Mouse (Mus musculus): Measurements from ENCODE around the gene Jmy. TPM values are rescaled to one million over a fixed set of nuclear protein-coding genes. Genes with fewer than 3 reads are reported as not detected.
"Not testable (repeated sequence)": the region's sequence is repeated elsewhere in the genome, so short reads cannot be mapped to it uniquely, and the experiment has no call there.

Gene Jmy
- 10.8 and 13.5 TPM in 2 replicates for polyA plus RNA-seq (2016; fragmentation: Nextera tagmentation; extraction: Ambion mirVana)

GRCm38 (mm10) chr13:93499167-93499972 lies at the start of gene Jmy:
Gene Jmy, minus strand, starts transcription at chr13:93499808.
- Histone ChIP-seq H3K36me3 (no peaks in the 10 kb centered on the region), H3K27ac (peak within 1 kb of the TSS; percentile 94), H3K9ac (peak within 1 kb of the TSS; percentile 96), H3K4me1 (peaks cover 9% of the 10 kb centered on the region), H3K27me3 (no peaks in the 10 kb centered on the region), H3K4me3 (peak within 1 kb of the TSS; percentile 98), H3K4me2 (replicated peaks) (peak within 1 kb of the TSS; percentile 70), H3K9me3 (no peaks in the 10 kb centered on the region)
- WGBS, result under 1% methylated on average over 101 of the region's 105 CpGs
- ATAC-seq (ENCODE audit: insufficient number of reproducible peaks, insufficient read depth, low FRiP score, low TSS enrichment), result peak; percentile 93

DNA sequence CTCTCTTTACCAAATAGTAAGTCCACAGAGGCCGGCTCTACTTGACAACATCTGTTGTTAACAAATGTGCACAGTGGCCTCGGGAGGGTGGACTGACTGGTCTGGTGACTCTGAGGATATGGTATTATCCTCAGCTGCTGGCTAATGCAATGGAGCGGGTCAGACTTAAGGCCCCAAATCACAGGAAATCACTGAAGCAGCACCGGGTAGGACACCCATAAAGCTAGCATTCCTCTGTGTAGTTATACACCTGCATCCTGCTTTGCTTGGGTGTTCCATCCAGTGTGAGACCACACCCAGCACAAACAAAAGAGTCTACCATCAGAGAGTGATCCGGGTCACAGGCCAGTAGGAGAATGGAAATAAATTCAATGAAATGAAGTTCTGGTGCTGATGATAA lies 48.0 kb upstream of the Jmy start:
- Histone ChIP-seq H3K4me2 (replicated peaks) (no peak overlapping the region), H3K4me3 (no peak overlapping the region), H3K9ac (no peak overlapping the region), H3K4me1 (no peaks in the 10 kb centered on the region), H3K36me3 (no peaks in the 10 kb centered on the region), H3K27ac (no peak overlapping the region), H3K9me3 (no peaks in the 10 kb centered on the region), H3K27me3 (no peaks in the 10 kb centered on the region)
- ATAC-seq (ENCODE audit: insufficient number of reproducible peaks, insufficient read depth, low FRiP score, low TSS enrichment), result no peak
- 71% methylated on average over 5 of the region's 5 CpGs for WGBS

DNA sequence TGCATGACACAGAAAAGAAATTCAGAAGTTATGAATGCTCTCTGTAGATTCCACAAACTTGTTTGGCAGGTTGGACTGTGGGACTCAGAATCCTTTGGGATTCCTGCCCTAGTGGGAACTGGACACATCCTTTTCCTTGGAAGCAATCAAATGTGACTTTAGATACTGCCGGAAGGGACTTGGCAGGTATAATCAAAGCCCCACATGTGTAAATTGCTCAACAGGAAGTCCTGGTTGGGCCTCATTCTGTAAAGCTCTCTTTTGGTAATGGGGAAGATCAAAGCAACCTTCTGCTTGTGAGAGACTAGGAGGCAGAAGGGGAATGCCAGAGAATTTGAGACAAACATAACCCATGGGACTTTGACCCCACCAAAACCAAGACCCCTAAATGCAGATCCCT lies 46.4 kb upstream of the Jmy start:
- no peak for ATAC-seq (ENCODE audit: insufficient number of reproducible peaks, insufficient read depth, low FRiP score, low TSS enrichment)
- H3K36me3 ChIP-seq, result no peaks in the 10 kb centered on the region
- H3K9ac ChIP-seq, result no peak overlapping the region
- no peaks in the 10 kb centered on the region for H3K9me3 ChIP-seq
- no peaks in the 10 kb centered on the region for H3K4me1 ChIP-seq
- H3K4me3 ChIP-seq, result no peak overlapping the region
- no peaks in the 10 kb centered on the region for H3K27me3 ChIP-seq
- 64% methylated on average over 1 of the region's 1 CpGs for WGBS
- H3K27ac ChIP-seq, result no peak overlapping the region
- H3K4me2 ChIP-seq (replicated peaks), result no peak overlapping the region

- H3K4me3 ChIP-seq, result no peak overlapping the region
- H3K4me1 ChIP-seq, result no peaks in the 10 kb centered on the region
- ATAC-seq (ENCODE audit: insufficient number of reproducible peaks, insufficient read depth, low FRiP score, low TSS enrichment), result no peak
- H3K9ac ChIP-seq, result no peak overlapping the region
- H3K4me2 ChIP-seq (replicated peaks), result no peak overlapping the region
- H3K9me3 ChIP-seq, result no peaks in the 10 kb centered on the region
- no peaks in the 10 kb centered on the region for H3K27me3 ChIP-seq
- no peak overlapping the region for H3K27ac ChIP-seq
- H3K36me3 ChIP-seq, result no peaks in the 10 kb centered on the region
Observed at GRCm38 (mm10) chr13:93544274-93544673, 44.7 kb upstream of the Jmy start.

GRCm38 (mm10) chr13:93539311-93539710 lies 39.7 kb upstream of the Jmy start:
- WGBS, result 82% methylated on average over 4 of the region's 4 CpGs
- no peaks in the 10 kb centered on the region for H3K9me3 ChIP-seq
- no peak overlapping the region for H3K4me3 ChIP-seq
- H3K27ac ChIP-seq, result no peak overlapping the region
- no peaks in the 10 kb centered on the region for H3K36me3 ChIP-seq
- no peak overlapping the region for H3K9ac ChIP-seq
- H3K27me3 ChIP-seq, result no peaks in the 10 kb centered on the region
- ATAC-seq (ENCODE audit: insufficient number of reproducible peaks, insufficient read depth, low FRiP score, low TSS enrichment), result no peak
- H3K4me1 ChIP-seq, result no peaks in the 10 kb centered on the region
- no peak overlapping the region for H3K4me2 ChIP-seq (replicated peaks)

DNA sequence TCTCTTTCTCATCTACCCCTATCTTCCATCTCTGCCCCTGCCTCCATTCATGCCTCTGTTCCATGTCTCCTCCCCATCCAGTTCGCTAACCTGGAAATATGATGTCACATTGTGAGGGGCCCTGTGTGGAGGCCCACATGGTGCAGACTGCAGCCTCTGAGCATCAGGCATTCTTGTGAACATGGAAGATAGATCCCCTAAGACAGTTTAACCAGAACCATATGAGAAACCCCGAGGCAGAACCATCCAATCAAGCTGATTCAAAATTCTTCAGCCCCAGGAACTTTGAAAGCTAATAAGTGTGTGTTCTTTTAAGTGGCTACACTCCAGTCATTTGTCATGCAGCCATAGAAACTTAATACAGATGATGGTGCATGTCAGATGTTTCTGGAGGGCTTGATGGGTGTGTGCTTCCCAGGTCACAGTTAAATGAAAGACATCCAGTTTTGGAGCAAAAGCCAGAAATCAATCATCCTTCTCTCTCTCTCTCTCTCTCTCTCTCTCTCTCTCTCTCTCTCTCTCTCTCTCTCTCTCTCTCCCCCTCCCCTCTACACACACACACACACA lies 19.2 kb upstream of the Jmy start:
- 19% methylated on average over 2 of the region's 2 CpGs for WGBS
- Histone ChIP-seq H3K36me3 (no peaks in the 10 kb centered on the region), H3K27me3 (no peaks in the 10 kb centered on the region), H3K9ac (no peak overlapping the region), H3K4me1 (peaks cover 16% of the 10 kb centered on the region), H3K4me3 (no peak overlapping the region), H3K27ac (peak overlapping the region; percentile 74), H3K9me3 (no peaks in the 10 kb centered on the region), H3K4me2 (replicated peaks) (no peak overlapping the region)
- peak; percentile 89 for ATAC-seq (ENCODE audit: insufficient number of reproducible peaks, insufficient read depth, low FRiP score, low TSS enrichment)

GRCm38 (mm10) chr13:93517223-93517622 lies 17.6 kb upstream of the Jmy start:
- Histone ChIP-seq H3K27me3 (no peaks in the 10 kb centered on the region), H3K27ac (no peak overlapping the region), H3K4me3 (no peak overlapping the region), H3K9me3 (no peaks in the 10 kb centered on the region), H3K9ac (no peak overlapping the region), H3K4me1 (peaks cover 16% of the 10 kb centered on the region), H3K4me2 (replicated peaks) (no peak overlapping the region), H3K36me3 (no peaks in the 10 kb centered on the region)
- no peak for ATAC-seq (ENCODE audit: insufficient number of reproducible peaks, insufficient read depth, low FRiP score, low TSS enrichment)

DNA sequence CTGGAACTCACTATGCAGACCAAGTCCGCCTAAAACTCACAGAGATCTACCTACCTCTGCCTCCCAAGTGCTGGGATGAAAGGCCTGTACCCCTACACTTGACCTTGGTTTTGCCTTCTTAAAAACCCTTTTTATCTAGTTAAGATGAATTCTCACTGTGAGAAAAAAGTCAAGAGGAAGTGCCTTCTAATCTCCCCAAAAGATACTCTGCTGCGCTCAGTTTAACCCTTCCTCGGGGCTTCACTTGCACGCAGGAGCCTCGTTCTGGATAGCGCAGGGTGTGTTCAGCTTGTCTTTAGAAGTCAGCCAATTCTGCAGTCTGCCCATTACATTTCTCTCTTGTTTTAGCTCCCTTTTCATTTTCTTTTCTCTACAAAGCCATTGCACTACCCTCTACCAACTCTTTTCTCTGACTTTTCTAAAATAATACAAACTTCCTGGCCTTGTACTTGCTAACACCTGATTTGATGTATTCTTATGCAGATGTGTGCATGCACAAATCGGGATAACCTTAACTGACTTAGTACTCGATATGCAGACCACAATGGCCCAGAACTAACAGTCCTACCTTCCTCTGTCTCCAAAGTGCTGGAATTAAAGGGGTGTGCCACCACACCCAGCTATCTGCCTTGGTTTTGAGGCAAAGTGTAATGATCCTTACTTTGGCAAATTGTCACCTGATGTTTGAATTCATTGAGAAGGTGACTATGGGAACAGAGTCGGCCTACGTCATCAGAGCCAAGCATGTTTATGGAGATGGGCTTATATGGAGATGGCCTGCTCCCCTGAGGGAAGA lies 14.6 kb upstream of the Jmy start:
- Histone ChIP-seq H3K4me2 (replicated peaks) (no peak overlapping the region), H3K27me3 (no peaks in the 10 kb centered on the region), H3K4me1 (peaks cover 24% of the 10 kb centered on the region), H3K36me3 (no peaks in the 10 kb centered on the region), H3K9me3 (no peaks in the 10 kb centered on the region), H3K4me3 (no peak overlapping the region), H3K27ac (no peak overlapping the region), H3K9ac (no peak overlapping the region)
- no peak for ATAC-seq (ENCODE audit: insufficient number of reproducible peaks, insufficient read depth, low FRiP score, low TSS enrichment)
- WGBS, result 85% methylated on average over 10 of the region's 10 CpGs

DNA sequence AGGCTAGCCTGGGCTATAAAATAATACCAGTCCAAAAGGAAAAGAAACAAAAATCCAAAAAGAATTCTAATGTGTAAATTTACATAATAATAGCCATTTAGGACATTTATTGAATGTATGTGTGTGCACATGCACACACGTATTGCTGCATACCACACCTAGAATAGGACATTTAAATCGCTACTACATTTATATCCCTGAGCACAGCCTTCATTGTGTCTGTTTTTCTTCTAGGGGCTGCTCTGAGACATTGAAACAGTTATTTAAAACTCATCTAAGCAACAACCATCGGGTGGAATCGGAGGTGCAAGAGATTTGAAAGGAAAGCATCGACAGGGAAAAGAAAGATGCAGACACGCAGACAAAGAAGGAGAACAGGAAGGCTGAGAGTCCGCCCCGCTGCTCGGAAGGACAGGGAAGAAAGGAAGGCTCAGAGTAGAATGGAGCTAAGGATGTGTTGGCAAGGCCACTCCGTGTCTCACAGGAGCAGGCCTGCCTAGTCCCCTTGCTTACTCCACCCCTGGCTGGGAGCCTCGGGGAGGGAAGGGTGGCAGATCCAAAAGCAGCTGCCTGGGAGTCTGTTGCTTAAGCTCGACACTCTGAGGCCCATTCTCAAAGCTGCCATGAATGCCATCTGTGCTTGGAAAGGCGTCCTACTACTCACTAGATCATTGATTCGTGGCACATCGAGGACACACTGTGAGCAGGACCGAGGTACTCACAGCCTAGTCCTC lies 11.0 kb upstream of the Jmy start:
- no peaks in the 10 kb centered on the region for H3K36me3 ChIP-seq
- H3K9ac ChIP-seq, result no peak overlapping the region
- no peak for ATAC-seq (ENCODE audit: insufficient number of reproducible peaks, insufficient read depth, low FRiP score, low TSS enrichment)
- peaks cover 8% of the 10 kb centered on the region for H3K4me1 ChIP-seq
- no peak overlapping the region for H3K27ac ChIP-seq
- no peaks in the 10 kb centered on the region for H3K27me3 ChIP-seq
- no peaks in the 10 kb centered on the region for H3K9me3 ChIP-seq
- 62% methylated on average over 16 of the region's 16 CpGs for WGBS
- H3K4me3 ChIP-seq, result no peak overlapping the region
- no peak overlapping the region for H3K4me2 ChIP-seq (replicated peaks)

DNA sequence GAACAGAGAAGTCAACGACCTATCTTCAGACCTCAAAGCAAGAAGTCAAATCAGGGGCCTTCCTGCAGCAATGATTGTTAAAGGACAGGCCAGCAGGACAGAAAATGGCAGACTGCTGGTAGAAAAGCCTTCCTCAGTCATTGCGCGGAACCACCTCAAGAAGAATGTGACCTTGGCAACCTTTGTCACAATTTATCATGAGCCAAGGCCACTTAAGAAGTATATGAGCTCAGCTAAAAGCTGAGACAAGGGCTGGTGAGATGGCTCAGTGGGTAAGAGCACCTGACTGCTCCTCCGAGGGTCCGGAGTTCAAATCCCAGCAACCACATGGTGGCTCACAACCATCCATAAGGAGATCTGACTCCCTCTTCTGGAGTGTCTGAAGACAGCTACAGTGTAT lies 7.3 kb upstream of the Jmy start:
- WGBS, result 89% methylated on average over 5 of the region's 5 CpGs
- not testable (repeated sequence) for ATAC-seq (ENCODE audit: insufficient number of reproducible peaks, insufficient read depth, low FRiP score, low TSS enrichment)

DNA sequence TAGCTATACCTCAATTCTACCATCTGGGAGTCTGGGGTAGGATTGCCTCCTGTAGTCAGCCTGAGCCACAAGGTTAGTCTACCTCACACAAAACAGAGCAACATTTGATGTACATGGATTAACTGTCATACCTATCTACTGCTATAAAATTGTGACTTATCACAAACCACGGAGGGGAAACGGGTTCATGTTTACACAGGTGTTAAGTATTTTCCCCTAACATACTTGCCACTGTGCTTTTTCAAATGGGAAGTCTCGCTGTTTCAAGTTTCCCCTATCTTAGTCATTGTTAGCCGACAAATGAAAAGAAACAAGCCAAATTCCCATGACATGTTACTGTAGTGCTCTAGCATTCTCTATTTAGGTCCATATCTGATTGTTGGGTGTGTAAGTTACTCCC lies 2.1 kb upstream of the Jmy start:
- no peak for ATAC-seq (ENCODE audit: insufficient number of reproducible peaks, insufficient read depth, low FRiP score, low TSS enrichment)
- Histone ChIP-seq H3K36me3 (no peaks in the 10 kb centered on the region), H3K9ac (no peak overlapping the region), H3K9me3 (no peaks in the 10 kb centered on the region), H3K27ac (no peak overlapping the region), H3K4me1 (peaks cover 6% of the 10 kb centered on the region), H3K4me2 (replicated peaks) (no peak overlapping the region), H3K27me3 (no peaks in the 10 kb centered on the region), H3K4me3 (no peak overlapping the region)
- 44% methylated on average over 4 of the region's 4 CpGs for WGBS

More for the DNA sequence above, 7.3 kb upstream of the Jmy start:
- not testable (repeated sequence) for H3K9ac ChIP-seq; H3K9me3 ChIP-seq; H3K4me3 ChIP-seq; H3K36me3 ChIP-seq; H3K27ac ChIP-seq; H3K4me1 ChIP-seq; H3K4me2 ChIP-seq (replicated peaks); H3K27me3 ChIP-seq
